Mouse (Mus musculus) myocyte (in vitro differentiated cells): ENCODE data around the gene Aplp2.

Source experiments
- E2F4 ChIP-seq: IDR thresholded peaks from one replicate; pipeline ENCODE4 v1.6.1; 2011; ENCODE audit warnings: mild to moderate bottlenecking, control low read depth, moderate library complexity; ENCODE audit not compliant: insufficient read depth
- MAX ChIP-seq: IDR thresholded peaks from one replicate; pipeline ENCODE4 v1.6.1; 2011; ENCODE audit warnings: low read depth, mild to moderate bottlenecking, control low read depth
- POLR2AphosphoS2 ChIP-seq: IDR thresholded peaks from one replicate; pipeline ENCODE4 v1.6.1; 2011; ENCODE audit warnings: low read depth, control low read depth; ENCODE audit not compliant: insufficient read length
- TCF12 ChIP-seq: IDR thresholded peaks from one replicate; pipeline ENCODE4 v1.6.1; 2011; ENCODE audit warnings: mild to moderate bottlenecking, control low read depth; ENCODE audit not compliant: poor library complexity, insufficient read depth, severe bottlenecking

GRCm38 (mm10) chr9:31175978-31176377, 35.6 kb downstream of the Aplp2 start:
- no peak for TF ChIP-seq POLR2AphosphoS2
- no peak for TF ChIP-seq E2F4
- no peak for TF ChIP-seq MAX
- TF ChIP-seq TCF12 = no peak
